Mouse (Mus musculus) gastrocnemius, adult 8-10 months (tissue): Measurements from ENCODE around the gene Slc38a9. TPM values are rescaled to one million over a fixed set of nuclear protein-coding genes. Genes with fewer than 3 reads are reported as not detected.

Experiments used
- DNase-seq, 2 experiments: peaks; one replicate each; pipeline ENCODE4 v3.0.0; 2022; ENCODE audit warnings: low spot score in 2 of 2
- total RNA-seq, 4 experiments: library from RNA; stranded (reverse); gene quantifications; 2 replicates each; pipeline ENCODE4 v1.2.4; 2022

Slc38a9 gene
- total RNA-seq, 4 experiments from 2014 or later = 4.8 to 5.7 (median 5.3) TPM

DNA sequence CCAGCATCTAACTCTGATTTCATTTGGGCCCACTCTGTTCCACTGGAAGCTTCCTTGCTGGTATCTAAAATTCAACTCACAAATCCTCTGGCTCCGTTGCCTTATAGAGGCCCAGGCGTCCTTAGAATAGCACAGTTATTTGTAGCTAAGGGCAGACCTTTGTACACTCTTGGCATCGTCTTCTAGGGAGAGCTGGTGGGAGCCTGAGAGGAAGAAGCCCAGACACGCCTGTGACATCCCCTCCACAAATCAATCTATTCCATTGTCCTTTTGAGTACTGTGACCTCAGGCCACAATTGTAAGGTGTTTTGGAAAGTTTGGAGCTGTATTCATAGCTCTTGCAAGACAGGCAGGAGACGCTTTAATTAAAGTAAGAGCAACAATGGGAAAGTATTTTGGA lies 104.0 kb downstream of the Slc38a9 start:
- no peak for DNase-seq

DNA sequence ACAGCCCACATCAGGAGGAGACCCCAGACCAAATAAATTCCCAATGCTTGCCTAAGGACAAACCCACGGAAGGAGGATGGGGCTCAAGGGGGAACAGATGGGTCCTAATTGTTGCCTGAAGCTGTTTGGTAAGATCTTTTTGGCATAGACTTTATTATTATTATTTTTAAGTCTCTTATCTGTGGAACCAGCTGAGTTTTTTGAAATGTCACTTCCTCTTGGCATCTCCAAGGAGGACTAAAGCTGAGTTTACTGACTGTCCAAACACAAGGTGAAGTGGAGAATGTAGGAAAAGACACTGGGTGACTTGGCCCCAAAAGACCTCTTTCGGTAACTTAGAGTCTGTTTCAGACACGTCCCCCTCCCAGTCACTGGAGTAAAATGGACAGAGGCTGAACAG lies 105.1 kb downstream of the Slc38a9 start:
- DNase-seq = no peak

DNA sequence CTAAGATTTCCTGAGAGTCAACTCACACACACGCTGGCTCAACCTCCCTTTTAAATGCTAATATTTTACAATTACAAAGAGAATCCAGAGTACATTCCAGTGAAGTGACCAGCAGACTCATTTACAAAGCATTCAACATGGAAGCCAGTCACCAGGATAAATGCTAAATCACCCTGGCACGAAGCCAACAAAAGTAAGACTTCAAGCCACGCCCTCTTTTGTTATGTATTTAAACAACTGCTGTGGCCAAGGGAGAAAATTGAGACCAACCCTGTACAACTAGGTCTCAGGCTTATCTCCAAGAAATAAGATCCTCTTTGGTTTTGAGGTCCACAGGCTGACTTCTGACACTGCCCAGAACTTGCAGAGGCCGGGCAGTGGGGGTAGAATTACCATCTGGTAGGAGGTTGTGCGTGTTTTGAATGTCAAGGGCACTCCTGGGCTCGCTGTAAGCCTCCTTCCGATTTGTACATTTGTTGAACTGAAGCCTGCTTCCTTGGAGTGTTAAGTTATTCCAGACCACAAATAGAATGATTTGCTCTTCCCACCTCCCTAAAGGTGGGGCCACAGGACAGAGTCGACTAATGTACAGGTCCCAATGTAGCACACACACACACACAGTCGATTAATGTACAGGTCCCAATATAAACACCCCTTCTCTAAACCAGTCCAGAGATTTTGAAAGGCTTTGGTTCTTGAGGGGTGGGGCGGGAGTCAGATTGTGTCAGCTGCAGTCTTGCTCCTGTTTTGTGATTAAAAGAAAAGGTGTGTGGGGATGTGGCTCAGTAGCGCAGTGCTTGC lies 110.2 kb downstream of the Slc38a9 start:
- DNase-seq = peak; percentile 54 to 66

DNA sequence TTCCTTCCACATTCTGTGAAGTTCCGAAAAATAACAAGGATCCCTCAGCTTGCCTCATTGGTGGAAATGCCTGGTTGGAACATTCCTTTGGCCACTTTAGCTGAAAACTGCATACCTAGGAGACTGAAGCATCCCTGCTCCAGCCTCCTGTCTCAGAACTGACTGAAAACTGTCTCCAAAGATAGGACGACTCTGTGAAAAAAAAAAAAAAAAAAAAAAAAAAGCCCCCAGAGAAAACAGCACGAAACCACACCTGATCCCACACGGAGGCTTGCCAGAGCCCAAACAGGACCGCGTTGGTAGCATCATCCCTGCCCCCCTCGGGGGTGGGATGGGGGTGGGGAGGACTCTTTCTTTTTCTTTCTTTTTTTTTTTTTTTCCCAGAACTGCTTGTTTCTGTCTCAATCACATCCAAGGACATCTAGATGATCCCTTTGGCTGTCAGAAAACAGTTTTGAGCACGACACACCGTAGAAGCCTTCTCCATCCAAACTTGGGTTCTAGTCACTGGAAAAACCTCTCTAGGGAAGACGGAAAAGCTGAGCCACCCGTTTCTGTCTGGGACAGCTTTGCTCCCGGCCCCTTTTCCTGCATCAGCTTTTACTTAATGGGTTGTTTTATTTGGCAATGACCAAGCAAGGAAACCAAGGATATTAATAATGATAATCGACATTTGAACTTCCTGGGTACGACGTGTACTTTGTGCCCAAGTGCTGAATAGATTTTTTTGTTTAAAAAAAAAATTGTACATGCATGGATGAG lies 111.1 kb downstream of the Slc38a9 start:
- DNase-seq = no peak

DNA sequence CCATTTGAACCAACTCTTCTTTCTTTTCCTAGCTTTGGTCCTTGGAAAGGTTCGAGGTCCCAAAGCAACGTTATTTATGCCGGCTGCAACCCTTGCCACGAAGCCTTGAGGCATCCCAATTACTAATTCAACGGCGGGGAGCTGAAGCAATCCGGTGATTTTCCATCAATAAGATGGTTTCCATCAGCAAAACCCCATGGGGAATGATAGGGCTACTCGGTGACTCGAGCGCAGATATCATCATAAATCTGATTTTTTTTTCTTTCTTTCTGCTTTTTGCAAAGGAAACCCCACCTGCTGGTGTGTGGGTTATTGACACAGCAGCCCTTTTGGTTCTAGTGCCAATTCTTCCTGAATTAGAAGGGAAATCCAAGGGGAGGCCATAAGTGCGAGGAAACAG lies 111.7 kb downstream of the Slc38a9 start:
- DNase-seq = no peak

DNA sequence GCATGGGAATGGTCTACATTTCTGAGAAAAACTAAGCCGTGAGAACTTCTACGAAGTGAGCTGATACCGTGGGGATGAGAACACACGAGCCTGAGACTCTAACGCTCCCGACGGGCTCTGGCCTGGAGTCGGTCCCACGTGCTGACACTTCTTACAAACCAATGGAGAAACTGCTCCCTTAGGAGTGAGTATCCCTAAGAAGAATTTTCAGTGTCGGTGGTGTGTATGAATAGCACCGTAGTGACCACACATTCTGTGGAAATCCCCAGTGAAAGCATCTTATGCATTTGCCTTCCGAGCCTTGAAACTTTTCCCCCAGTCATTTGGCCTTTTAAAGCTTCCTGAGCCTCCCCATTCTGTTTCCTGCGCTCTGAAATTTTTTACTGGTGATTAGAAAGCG lies 112.3 kb downstream of the Slc38a9 start:
- DNase-seq = no peak

DNA sequence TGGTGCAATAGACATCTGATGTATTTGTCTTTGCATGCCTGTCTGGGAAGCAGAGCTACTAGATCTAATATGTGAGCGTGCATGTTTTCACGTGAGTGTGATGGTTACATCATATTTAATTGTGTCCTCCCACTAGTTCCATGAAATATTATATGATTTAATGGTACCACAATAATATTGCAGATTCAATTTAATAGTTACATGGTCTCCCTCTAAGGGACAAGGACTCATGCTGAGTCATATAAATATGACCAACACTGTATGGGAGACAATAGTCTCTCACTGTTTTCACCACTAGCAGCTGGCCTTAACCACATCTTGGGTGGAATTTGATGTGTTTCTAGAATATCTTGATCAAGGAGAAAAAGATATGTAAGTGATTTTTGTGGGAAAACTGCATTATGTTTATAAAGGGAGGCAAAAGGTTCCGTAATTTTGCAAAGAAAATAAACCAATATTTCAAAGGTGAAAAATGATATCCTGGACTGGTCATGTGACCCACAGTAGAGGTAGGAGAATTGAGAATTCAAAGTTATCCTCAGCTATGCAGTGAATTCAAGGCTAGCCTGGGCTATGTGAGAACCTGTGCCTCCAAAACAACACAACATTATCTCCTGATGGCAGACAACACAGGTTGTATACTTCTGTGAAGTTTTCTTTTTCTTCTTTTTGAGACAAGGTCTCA lies 113.6 kb downstream of the Slc38a9 start:
- DNase-seq = no peak

DNA sequence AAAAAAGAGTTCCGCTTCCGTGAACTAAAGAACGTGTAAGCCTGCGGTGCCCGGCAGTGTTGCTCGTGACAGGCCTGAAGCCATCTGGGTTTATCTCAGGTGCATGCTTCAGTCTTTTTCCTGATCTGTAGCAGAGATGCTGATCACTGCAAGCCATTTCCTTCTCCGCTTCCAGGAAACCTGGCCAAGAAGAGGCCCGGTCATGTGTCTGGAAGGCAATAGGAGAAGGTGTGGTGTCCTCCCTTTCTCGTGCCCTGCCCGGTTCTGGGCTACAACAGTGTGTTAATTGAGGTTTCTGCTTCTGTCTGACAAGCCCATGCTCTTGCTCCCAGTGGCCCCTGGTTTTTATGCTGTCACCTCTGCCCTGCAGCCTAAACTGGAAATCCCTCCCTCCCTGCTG lies 115.3 kb downstream of the Slc38a9 start:
- no peak for DNase-seq

DNA sequence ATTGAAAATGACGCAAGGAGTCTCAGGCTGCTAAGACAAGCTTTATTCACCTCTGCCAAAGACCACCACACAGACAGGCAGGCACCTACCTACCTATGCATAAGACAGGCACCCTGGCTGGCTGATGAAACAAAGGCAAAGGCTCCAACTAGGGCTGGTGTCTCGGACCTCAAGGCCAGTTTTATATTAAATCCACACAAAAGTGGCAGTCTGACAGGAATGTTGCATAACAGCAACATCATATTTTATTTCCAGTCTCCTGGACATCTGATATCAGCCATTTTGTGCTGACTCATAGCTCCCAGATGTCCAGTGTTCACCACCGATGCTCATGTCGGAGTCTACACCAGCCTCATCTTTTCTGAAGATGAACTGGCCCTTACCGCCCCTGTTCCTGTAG lies 117.9 kb downstream of the Slc38a9 start:
- no peak for DNase-seq

DNA sequence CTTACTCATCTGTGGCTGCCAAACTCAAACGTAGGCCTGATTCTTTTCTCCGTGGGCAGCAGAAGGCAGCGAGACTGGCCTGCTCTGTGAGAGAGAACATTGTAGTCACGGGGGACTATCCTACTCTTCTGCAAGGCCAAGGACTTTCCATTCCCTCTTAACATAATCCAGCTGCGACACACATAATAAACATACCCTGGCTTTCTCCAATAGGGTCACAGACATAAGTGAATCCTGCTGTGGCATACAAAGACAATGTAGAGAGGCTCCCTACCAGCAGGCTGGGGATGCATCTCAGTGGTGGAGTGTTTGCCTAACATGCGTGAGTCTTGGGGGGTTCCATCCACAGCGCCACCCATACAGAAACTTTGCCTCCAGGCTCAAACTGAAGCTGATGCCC lies 124.8 kb downstream of the Slc38a9 start:
- no peak for DNase-seq

DNA sequence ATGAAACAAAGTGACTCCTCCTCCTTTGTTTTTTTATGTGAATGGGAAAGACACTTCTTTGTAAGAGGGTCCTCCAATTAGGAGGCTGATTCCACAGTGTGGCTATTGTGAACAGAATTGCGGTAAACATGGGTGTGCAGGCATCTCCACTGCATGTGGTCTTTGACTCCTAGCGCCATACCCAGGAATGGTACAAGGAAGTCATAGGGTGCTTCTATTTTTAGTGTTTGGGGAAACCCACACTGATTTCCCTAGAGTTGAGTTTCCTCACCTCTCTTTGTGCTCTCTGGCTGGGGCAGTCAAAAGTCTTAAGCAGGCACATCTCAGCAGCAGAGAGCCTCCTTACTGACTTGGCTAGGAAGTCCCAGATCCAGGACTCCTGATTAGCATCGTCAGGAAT lies 125.6 kb downstream of the Slc38a9 start:
- no peak for DNase-seq

DNA sequence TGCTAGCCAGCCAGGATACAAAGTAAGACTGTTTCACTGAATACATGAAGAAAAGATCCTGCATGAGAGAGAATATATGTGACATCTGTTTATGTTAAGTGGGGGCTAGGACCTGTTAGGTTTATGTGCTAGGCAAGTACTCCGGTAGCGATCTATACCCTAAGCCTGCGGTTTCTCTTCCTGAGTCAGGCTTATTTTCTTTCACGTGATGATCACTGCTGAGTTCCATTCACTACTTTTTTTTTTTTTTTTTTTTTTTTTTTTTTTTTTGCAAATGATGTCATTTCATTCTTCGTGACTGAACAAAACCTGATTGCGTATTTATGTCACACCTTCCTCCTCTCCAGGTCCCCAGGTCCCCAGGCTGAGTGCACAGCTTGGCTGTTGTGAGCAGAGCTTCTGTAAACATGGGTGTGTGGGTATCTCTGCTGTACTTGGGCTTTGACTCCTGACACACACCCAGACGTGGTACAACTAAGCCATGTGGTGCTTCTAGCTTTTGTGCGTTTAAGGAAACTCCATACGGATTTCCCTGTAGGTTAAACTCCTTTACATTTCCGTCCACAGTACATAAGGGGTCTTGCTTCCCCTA lies 126.5 kb downstream of the Slc38a9 start:
- no peak for DNase-seq

Other genes with a start within 250 kb of the Slc38a9 start
- gene Il6st, start 196.7 kb upstream of the Slc38a9 start, total RNA-seq = 100 to 1,000 TPM; 158 to 222 (median 193) TPM
- under 1 TPM in 1 of 4 experiments, not detected in 3; 0.40 TPM for gene Il31ra, start 66.4 kb upstream of the Slc38a9 start, total RNA-seq
- not detected for gene Ddx4, start 8.3 kb upstream of the Slc38a9 start, total RNA-seq
- gene Plpp1, start 140.0 kb downstream of the Slc38a9 start, total RNA-seq = 10 to 100 TPM; 33.7 to 45.4 (median 40.9) TPM